Mouse (Mus musculus) lung, embryonic 15.5 days (tissue): Measurements from ENCODE around the gene Prkar1b. TPM values are rescaled to one million over a fixed set of nuclear protein-coding genes. Genes with fewer than 3 reads are reported as not detected.
A peak's percentile ranks its signal among the peaks of the same experiment; 100 is the strongest.

Source experiments
- ATAC-seq: fragments of 200-750 bp; cut with Nextera tagmentation; 2 replicates; pipeline ENCODE4 v1.8.0; 2017; ENCODE audit warnings: moderate number of reproducible peaks, borderline replicate concordance; ENCODE audit not compliant: low FRiP score, low TSS enrichment; ENCODE audit errors: extremely low read depth
- H3K27ac ChIP-seq: fragments of 300-500 bp; sonication (generic); 2 replicates; pipeline ENCODE4 v1.5.1; 2015; ENCODE audit warnings: moderate library complexity, mild to moderate bottlenecking, inconsistent platforms
- H3K27me3 ChIP-seq: fragments of 300-500 bp; sonication (generic); 2 replicates; pipeline ENCODE4 v1.6.1; 2015; ENCODE audit warnings: inconsistent platforms
- H3K36me3 ChIP-seq: fragments of 300-500 bp; sonication (generic); 2 replicates; pipeline ENCODE4 v1.6.1; 2015; ENCODE audit warnings: inconsistent platforms
- H3K4me1 ChIP-seq: fragments of 300-500 bp; sonication (generic); 2 replicates; pipeline ENCODE4 v1.6.1; 2015; ENCODE audit warnings: inconsistent platforms
- H3K4me2 ChIP-seq: fragments of 300-500 bp; sonication (generic); 2 replicates; pipeline ENCODE4 v1.6.1; 2015; ENCODE audit warnings: inconsistent platforms, mild to moderate bottlenecking, moderate library complexity
- H3K4me3 ChIP-seq: fragments of 300-500 bp; sonication (generic); 2 replicates; pipeline ENCODE4 v1.5.1; 2015; ENCODE audit warnings: mild to moderate bottlenecking, inconsistent platforms
- H3K9ac ChIP-seq: fragments of 300-500 bp; sonication (generic); 2 replicates; pipeline ENCODE4 v1.6.1; 2015; ENCODE audit warnings: inconsistent platforms
- H3K9me3 ChIP-seq: fragments of 300-500 bp; sonication (generic); 2 replicates; pipeline ENCODE4 v1.6.1; 2016; ENCODE audit warnings: inconsistent platforms
- WGBS: fragments of 180-500 bp; shearing (Covaris S2); methylation state at CpG from one replicate; pipeline ENCODE4 v1.1.7; 2015; 5-methylcytosine and 5-hydroxymethylcytosine counted together
- polyA plus RNA-seq: library from polyadenylated mRNA; unstranded; fragments of >200 nt; fragmentation: Nextera tagmentation; extraction: Ambion mirVana; gene quantifications from 2 replicates; pipeline ENCODE4 v1.2.1, GENCODE M21; 2015

Gene Prkar1b
- polyA plus RNA-seq, 1 experiment from 2014 or later = 16.9 TPM

GRCm38 (mm10) chr5:139077311-139078155 lies 72.3 kb downstream of the Prkar1b start:
- no peaks in the 10 kb centered on the region for H3K36me3 ChIP-seq
- H3K9ac ChIP-seq = no peak overlapping the region
- H3K27ac ChIP-seq = no peak overlapping the region
- H3K4me3 ChIP-seq = no peak overlapping the region
- 37% methylated on average over 11 of the region's 11 CpGs for WGBS
- H3K27me3 ChIP-seq = no peaks in the 10 kb centered on the region
- peaks cover 44% of the 10 kb centered on the region for H3K4me1 ChIP-seq
- ATAC-seq = no peak
- no peak overlapping the region for H3K4me2 ChIP-seq
- no peaks in the 10 kb centered on the region for H3K9me3 ChIP-seq

DNA sequence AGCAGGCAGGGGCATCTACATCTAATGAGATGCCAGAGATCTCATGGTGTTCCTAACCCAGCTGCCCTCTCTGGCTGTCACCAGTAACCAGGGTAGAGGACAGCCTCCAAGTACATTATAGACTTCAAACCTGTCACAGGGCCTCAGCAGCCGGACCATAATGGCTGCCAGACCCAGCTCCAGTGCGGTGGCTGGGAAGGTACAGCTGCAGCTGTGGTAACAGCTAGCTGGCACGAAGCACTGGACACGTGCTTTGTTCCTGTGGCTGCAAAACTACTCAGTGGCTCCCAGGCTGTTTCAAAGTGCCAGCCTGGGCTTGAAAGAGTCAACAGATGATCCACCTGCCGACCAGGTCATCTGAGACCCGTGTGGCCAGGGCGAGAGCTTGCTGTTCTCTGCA lies 73.4 kb downstream of the Prkar1b start:
- no peak overlapping the region for H3K4me3 ChIP-seq
- peaks cover 35% of the 10 kb centered on the region for H3K4me1 ChIP-seq
- 61% methylated on average over 7 of the region's 7 CpGs for WGBS
- H3K9me3 ChIP-seq = no peaks in the 10 kb centered on the region
- H3K36me3 ChIP-seq = no peaks in the 10 kb centered on the region
- H3K27me3 ChIP-seq = no peaks in the 10 kb centered on the region
- no peak for ATAC-seq
- H3K27ac ChIP-seq = no peak overlapping the region
- no peak overlapping the region for H3K9ac ChIP-seq
- H3K4me2 ChIP-seq = no peak overlapping the region

DNA sequence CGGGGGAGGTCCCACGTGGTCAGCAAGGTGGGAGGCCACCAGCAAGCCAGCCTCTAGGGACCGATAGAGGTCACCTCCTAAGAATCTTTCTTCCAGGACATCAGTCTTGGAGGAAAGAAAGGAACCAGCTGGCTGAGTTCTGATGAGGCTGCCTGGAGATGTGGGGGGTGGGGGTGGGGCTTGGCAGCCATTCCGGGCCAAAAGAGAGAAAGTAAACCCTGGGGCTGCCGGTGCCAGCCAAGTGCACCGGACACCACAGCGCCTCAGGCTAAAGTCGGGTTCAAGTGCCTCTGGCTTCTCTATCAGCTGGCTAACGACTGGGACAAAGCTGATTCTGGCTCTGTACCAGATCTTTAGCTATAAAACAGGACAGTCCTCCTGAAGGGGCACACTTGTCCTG lies 74.0 kb downstream of the Prkar1b start:
- Histone ChIP-seq H3K27me3 (no peaks in the 10 kb centered on the region), H3K4me1 (peaks cover 30% of the 10 kb centered on the region), H3K27ac (no peak overlapping the region), H3K4me3 (no peak overlapping the region), H3K36me3 (no peaks in the 10 kb centered on the region), H3K9me3 (no peaks in the 10 kb centered on the region), H3K9ac (no peak overlapping the region), H3K4me2 (no peak overlapping the region)
- no peak; the same call in 1 of the 2 replicates for ATAC-seq
- WGBS = 13% methylated on average over 9 of the region's 9 CpGs

DNA sequence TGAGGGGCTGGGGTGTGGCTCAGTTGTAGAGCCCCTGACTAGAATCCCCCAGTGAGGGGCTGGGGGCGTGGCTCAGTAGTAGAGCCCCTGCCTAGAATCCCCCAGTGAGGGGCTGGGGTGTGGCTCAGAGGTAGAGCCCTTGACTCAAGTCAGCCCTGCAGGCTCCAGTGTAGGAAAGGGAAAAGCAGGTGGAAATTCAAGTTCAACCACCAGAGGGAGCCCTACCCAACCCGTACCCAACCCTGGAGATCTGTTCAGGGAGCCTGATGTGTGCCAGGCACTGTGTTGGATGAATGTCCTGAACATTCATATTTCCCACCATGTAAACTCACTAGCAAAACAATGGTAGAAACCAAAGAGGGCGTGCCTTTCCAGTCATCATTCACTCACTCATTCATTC lies 74.7 kb downstream of the Prkar1b start:
- H3K36me3 ChIP-seq = no peaks in the 10 kb centered on the region
- H3K9me3 ChIP-seq = no peaks in the 10 kb centered on the region

GRCm38 (mm10) chr5:139073977-139074376 lies 75.8 kb downstream of the Prkar1b start:
- ATAC-seq = no peak
- no peak overlapping the region for H3K27ac ChIP-seq
- 78% methylated on average over 7 of the region's 7 CpGs for WGBS

More for the DNA sequence above, 74.7 kb downstream of the Prkar1b start:
- Histone ChIP-seq H3K9ac (no peak overlapping the region), H3K27ac (no peak overlapping the region), H3K4me2 (no peak overlapping the region), H3K4me1 (peaks cover 30% of the 10 kb centered on the region), H3K4me3 (no peak overlapping the region), H3K27me3 (no peaks in the 10 kb centered on the region)
- 44% methylated on average over 3 of the region's 3 CpGs for WGBS
- ATAC-seq = peak; percentile 55; the same call in 1 of the 2 replicates

DNA sequence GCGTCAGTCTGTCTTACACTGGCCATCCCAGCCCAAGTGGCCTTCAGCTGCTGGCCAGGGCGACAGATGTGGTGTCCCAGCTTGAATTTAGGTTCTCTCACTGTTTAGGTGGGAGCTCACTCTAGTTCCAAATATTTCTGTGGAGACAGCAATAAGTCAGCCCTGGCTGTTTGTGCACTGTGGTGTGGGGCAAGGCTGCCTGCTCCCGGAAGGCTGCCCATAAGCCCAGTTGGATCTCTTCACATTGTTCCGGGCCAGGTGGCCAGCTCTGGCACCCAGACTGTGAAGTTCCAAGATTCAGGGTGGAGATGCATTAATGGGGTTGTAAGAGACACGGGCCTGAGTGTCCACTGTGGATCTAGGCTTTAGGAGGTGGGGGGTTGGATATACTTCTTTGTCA lies 76.9 kb downstream of the Prkar1b start:
- Histone ChIP-seq H3K36me3 (no peaks in the 10 kb centered on the region), H3K27me3 (no peaks in the 10 kb centered on the region), H3K4me1 (peaks cover 24% of the 10 kb centered on the region), H3K4me3 (no peak overlapping the region), H3K4me2 (no peak overlapping the region), H3K9me3 (no peaks in the 10 kb centered on the region), H3K9ac (no peak overlapping the region), H3K27ac (no peak overlapping the region)
- WGBS = 82% methylated on average over 5 of the region's 5 CpGs
- no peak for ATAC-seq

More at GRCm38 (mm10) chr5:139073977-139074376, 75.8 kb downstream of the Prkar1b start:
- Histone ChIP-seq H3K4me1 (peaks cover 30% of the 10 kb centered on the region), H3K27me3 (no peaks in the 10 kb centered on the region), H3K9ac (no peak overlapping the region), H3K4me2 (no peak overlapping the region), H3K9me3 (no peaks in the 10 kb centered on the region), H3K36me3 (no peaks in the 10 kb centered on the region), H3K4me3 (no peak overlapping the region)

- Histone ChIP-seq H3K27me3 (no peaks in the 10 kb centered on the region), H3K4me1 (no peaks in the 10 kb centered on the region), H3K4me3 (no peak overlapping the region), H3K36me3 (no peaks in the 10 kb centered on the region), H3K9ac (no peak overlapping the region), H3K4me2 (no peak overlapping the region), H3K27ac (0 out of 2 replicates have a peak overlapping the region, but pooled peaks have one; percentile 22), H3K9me3 (no peaks in the 10 kb centered on the region)
- 29% methylated on average over 7 of the region's 7 CpGs for WGBS
- peak; percentile 31; the same call in 1 of the 2 replicates for ATAC-seq
These were observed 82.8 kb downstream of the Prkar1b start for GRCm38 (mm10) chr5:139066861-139067614.

DNA sequence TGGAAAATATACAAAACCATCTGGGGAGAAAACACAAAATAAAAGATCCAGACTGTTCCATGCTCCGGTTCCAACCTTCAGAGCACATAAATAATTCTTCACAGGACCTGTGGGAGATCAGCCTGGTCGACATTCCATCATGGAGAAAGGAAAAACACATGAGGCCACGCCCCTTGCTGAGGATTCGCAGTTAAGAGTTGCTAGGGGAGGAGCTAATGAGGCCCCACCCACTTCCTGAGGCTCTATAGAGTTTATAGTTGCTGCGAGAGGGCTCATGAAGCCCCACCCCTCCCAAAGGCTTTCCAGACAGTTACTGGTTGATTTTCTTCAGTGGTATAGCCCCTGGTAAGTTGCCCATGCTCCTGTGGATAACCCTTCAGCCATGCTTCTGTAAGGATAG lies 85.2 kb downstream of the Prkar1b start:
- Histone ChIP-seq H3K27me3 (no peaks in the 10 kb centered on the region), H3K9ac (no peak overlapping the region), H3K4me2 (no peak overlapping the region), H3K36me3 (no peaks in the 10 kb centered on the region), H3K9me3 (no peaks in the 10 kb centered on the region), H3K27ac (no peak overlapping the region), H3K4me1 (no peaks in the 10 kb centered on the region), H3K4me3 (no peak overlapping the region)
- WGBS = 63% methylated on average over 5 of the region's 5 CpGs
- ATAC-seq = no peak

GRCm38 (mm10) chr5:139061680-139062079 lies 88.1 kb downstream of the Prkar1b start:
- H3K9me3 ChIP-seq = no peaks in the 10 kb centered on the region
- no peak overlapping the region for H3K4me3 ChIP-seq
- H3K9ac ChIP-seq = no peak overlapping the region
- no peak overlapping the region for H3K4me2 ChIP-seq
- ATAC-seq = no peak
- 91% methylated on average over 5 of the region's 5 CpGs for WGBS
- no peaks in the 10 kb centered on the region for H3K4me1 ChIP-seq
- H3K27me3 ChIP-seq = no peaks in the 10 kb centered on the region
- no peak overlapping the region for H3K27ac ChIP-seq
- no peaks in the 10 kb centered on the region for H3K36me3 ChIP-seq

DNA sequence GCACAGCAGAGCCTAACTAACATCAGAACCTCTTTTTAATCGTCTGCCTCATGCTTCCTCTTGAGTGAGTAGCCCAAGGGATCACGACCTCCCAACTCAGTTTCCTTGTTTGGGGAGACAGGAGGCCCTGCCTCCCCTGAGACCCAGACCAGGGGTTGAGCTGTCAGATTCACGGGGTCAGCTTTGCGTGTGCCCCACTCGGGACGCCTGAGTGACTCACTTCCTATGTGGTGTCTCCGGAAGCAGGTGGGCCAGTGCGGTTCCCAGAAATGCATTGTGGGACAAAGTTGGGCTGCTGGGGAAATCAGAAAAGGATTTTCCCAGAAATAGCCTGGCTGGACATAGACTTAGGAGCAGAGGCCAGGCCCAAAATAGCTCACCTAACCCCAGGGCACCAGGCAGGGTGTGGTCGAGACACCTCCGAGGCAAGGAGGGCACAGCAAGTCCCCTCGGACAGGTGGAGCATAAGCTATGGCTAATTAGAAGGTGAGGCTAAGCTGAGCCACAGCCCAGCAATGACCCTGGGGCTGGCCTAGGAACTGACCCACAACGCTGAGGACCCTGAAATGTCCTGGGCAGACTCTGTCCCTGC lies 89.2 kb downstream of the Prkar1b start:
- Histone ChIP-seq H3K27ac (no peak overlapping the region), H3K9me3 (no peaks in the 10 kb centered on the region), H3K4me3 (no peak overlapping the region), H3K4me2 (no peak overlapping the region), H3K4me1 (no peaks in the 10 kb centered on the region), H3K27me3 (no peaks in the 10 kb centered on the region), H3K36me3 (no peaks in the 10 kb centered on the region), H3K9ac (no peak overlapping the region)
- 70% methylated on average over 12 of the region's 12 CpGs for WGBS
- no peak for ATAC-seq

DNA sequence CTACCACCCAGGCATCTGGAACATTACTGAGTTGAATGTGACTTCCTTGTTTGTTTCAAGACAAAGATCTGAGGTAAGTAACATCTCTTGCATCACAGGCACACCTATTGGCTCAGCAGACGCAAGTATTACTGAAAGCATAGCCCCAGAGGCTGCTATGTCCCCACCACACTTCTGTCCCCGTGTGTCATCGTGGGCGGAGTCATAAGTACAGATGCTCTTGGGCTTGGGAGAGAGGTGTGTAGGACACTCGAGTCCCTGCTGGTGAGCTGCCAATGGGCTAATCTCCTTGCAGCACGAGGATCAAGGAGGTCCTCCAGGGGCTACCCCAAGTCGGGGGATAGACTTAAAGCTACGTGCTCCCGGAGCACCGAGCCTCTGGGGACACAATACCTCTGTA lies 96.6 kb downstream of the Prkar1b start:
- H3K9ac ChIP-seq = no peak overlapping the region
- H3K4me2 ChIP-seq = no peak overlapping the region
- no peaks in the 10 kb centered on the region for H3K36me3 ChIP-seq
- H3K27me3 ChIP-seq = no peaks in the 10 kb centered on the region
- H3K4me3 ChIP-seq = no peak overlapping the region
- ATAC-seq = no peak
- H3K9me3 ChIP-seq = no peaks in the 10 kb centered on the region
- H3K27ac ChIP-seq = no peak overlapping the region
- H3K4me1 ChIP-seq = no peaks in the 10 kb centered on the region
- 66% methylated on average over 10 of the region's 10 CpGs for whole genome bisulfite sequencing

DNA sequence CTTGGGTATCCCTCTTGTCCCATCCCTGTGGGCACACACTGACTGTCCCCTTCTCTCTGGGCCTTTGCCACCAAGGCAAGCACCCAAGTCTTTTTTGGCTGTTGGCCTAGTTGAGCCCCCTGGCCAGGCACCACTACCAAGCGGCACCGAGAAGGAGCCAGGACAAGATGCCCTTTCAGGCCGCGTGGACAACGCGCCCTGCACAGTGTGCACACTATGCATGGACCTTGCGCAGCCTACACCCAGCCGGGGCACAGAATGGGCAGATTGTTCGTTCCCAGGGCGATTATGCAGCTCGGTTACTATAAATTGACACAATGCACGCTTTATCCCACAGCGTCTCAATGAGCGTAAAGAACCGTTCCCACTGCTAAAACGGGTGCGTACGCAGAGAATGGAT lies 98.5 kb downstream of the Prkar1b start:
- Histone ChIP-seq H3K4me3 (no peak overlapping the region), H3K4me1 (no peaks in the 10 kb centered on the region), H3K9ac (no peak overlapping the region), H3K4me2 (no peak overlapping the region), H3K27me3 (no peaks in the 10 kb centered on the region), H3K27ac (no peak overlapping the region), H3K36me3 (no peaks in the 10 kb centered on the region), H3K9me3 (no peaks in the 10 kb centered on the region)
- WGBS = 92% methylated on average over 18 of the region's 18 CpGs
- no peak for ATAC-seq
